ENCODE assay signal across 16 mouse cellular contexts in the genomic region with DNA sequence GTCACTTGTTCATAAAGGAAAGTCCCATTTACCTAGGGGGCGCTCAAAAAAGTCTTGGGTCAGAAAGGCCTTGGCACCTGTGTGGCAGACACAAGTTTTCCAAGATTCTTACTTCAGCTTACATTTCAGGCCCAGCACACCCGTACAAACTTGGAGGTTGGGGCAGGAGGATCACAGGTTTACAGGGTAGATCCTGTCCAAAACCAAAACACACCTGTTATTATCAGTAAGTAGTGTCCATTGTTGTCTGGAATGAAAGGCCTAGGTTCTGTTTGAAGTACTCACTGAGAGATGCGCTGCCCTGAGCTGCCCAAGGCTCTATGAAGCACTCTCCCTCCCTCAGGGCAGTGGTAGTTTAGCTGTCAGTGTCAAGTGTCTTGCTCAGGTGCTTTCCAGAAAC.
DNase-seq lines count a peak whose midpoint lies in the region; ATAC-seq and TF ChIP-seq lines count a peak whose summit lies in the region.
"Had no signal": no experiment of that assay in that cellular context is flagged by ENCODE, and none has a peak within 500 bp of the region (broad histone marks: within the 10 kb centered on the region; RNA-seq: fewer than 3 reads in every experiment).

No protein-coding gene starts in this region.

- ATAC-seq in heart, embryonic 14.5 days (ENCODE audit: insufficient number of reproducible peaks, insufficient read depth, low FRiP score, low read depth) = no peak
- ATAC-seq in midbrain, embryonic 11.5 days (ENCODE audit: low FRiP score) = no peak
- no peak for ATAC-seq in midbrain, embryonic 13.5 days
- no peak for ATAC-seq in liver, embryonic 12.5 days
- no peak for ATAC-seq in forebrain, postnatal 0 days
- ATAC-seq: forebrain, embryonic 14.5 days had no signal

- H3K4me2 ChIP-seq in heart, embryonic 14.5 days (ENCODE audit: low read length) = no peak overlapping the region
- H3K4me2 ChIP-seq in midbrain, embryonic 11.5 days = no peak overlapping the region
- H3K4me2 ChIP-seq in midbrain, embryonic 13.5 days (replicated peaks) = no peak overlapping the region
- peak overlapping the region; percentile 39 for H3K4me2 ChIP-seq in liver, embryonic 12.5 days
- no peak overlapping the region for H3K4me2 ChIP-seq in forebrain, postnatal 0 days (ENCODE audit: low read depth)
- H3K4me2 ChIP-seq: limb, embryonic 15.5 days; neural tube, embryonic 13.5 days had no signal

- TF ChIP-seq CTCF in forebrain, postnatal 0 days (IDR thresholded peaks at IDR 0.05; ENCODE audit: low read depth) = no peak

- peak overlapping the region in 1 of 2 experiments; percentile 16; a peak in 2 of 4 replicates for H3K27ac ChIP-seq in heart, embryonic 14.5 days (replicated peaks in 1 of 2; ENCODE audit: control insufficient read depth in 1 of 2, insufficient read depth in 1 of 2, low read depth in 2 of 2, low read length in 2 of 2)
- H3K27ac ChIP-seq in midbrain, embryonic 11.5 days (ENCODE audit: low read depth, low read length) = no peak overlapping the region
- no peak overlapping the region for H3K27ac ChIP-seq in midbrain, embryonic 13.5 days
- H3K27ac ChIP-seq in liver, embryonic 12.5 days = peak overlapping the region; percentile 97
- no peak overlapping the region for H3K27ac ChIP-seq in forebrain, postnatal 0 days (ENCODE audit: low read depth, low read length)
- H3K27ac ChIP-seq: limb, embryonic 15.5 days; neural tube, embryonic 13.5 days had no signal

- 82% methylated on average over 3 of the region's 3 CpGs for WGBS in heart, embryonic 14.5 days
- WGBS in midbrain, embryonic 11.5 days = 88% methylated on average over 3 of the region's 3 CpGs
- WGBS in midbrain, embryonic 13.5 days = 83% methylated on average over 3 of the region's 3 CpGs
- WGBS in liver, embryonic 12.5 days (ENCODE audit: insufficient replicate concordance) = 62% methylated on average over 3 of the region's 3 CpGs
- 90% methylated on average over 3 of the region's 3 CpGs for WGBS in forebrain, postnatal 0 days

- H3K9ac ChIP-seq in heart, embryonic 14.5 days (ENCODE audit: low read length) = peak overlapping the region; percentile 38
- no peak overlapping the region for H3K9ac ChIP-seq in midbrain, embryonic 11.5 days (ENCODE audit: low read length)
- no peak overlapping the region for H3K9ac ChIP-seq in midbrain, embryonic 13.5 days (replicated peaks)
- peak overlapping the region; percentile 68 for H3K9ac ChIP-seq in liver, embryonic 12.5 days
- H3K9ac ChIP-seq in forebrain, postnatal 0 days = no peak overlapping the region
- H3K9ac ChIP-seq: limb, embryonic 15.5 days; neural tube, embryonic 13.5 days had no signal

- DNase-seq in heart, postnatal 36 days = no peak
- DNase-seq in midbrain, embryonic 11.5 days (ENCODE audit: low spot score, missing footprints) = peak; percentile 62
- DNase-seq in kidney, adult 18-20 months = no peak
- no peak for DNase-seq in forebrain, postnatal 0 days
- DNase-seq: adrenal gland, adult 2 months; cerebellum, postnatal 14 days; kidney, adult 9 months; lung, postnatal 36 days; right cerebral cortex, postnatal 14 days had no signal

- H3K9me3 ChIP-seq in heart, embryonic 14.5 days (ENCODE audit: control insufficient read depth, low read length) = no peaks in the 10 kb centered on the region
- no peaks in the 10 kb centered on the region for H3K9me3 ChIP-seq in midbrain, embryonic 11.5 days (ENCODE audit: control insufficient read depth, low read length)
- no peaks in the 10 kb centered on the region for H3K9me3 ChIP-seq in midbrain, embryonic 13.5 days
- no peaks in the 10 kb centered on the region for H3K9me3 ChIP-seq in liver, embryonic 12.5 days (replicated peaks)
- no peaks in the 10 kb centered on the region for H3K9me3 ChIP-seq in forebrain, postnatal 0 days (ENCODE audit: low read length)
- H3K9me3 ChIP-seq: limb, embryonic 15.5 days; midbrain, embryonic 10.5 days; neural tube, embryonic 13.5 days had no signal

- peaks cover 6 to 31% of the 10 kb centered on the region in 2 experiments for H3K4me1 ChIP-seq in heart, embryonic 14.5 days (ENCODE audit: control insufficient read depth in 2 of 2, insufficient read depth in 2 of 2, low read length in 2 of 2)
- no peaks in the 10 kb centered on the region for H3K4me1 ChIP-seq in midbrain, embryonic 11.5 days (ENCODE audit: control insufficient read depth, insufficient read depth, low read length)
- no peaks in the 10 kb centered on the region for H3K4me1 ChIP-seq in midbrain, embryonic 13.5 days (replicated peaks)
- peaks cover 93% of the 10 kb centered on the region for H3K4me1 ChIP-seq in liver, embryonic 12.5 days
- H3K4me1 ChIP-seq in forebrain, postnatal 0 days (ENCODE audit: insufficient read depth) = no peaks in the 10 kb centered on the region
- H3K4me1 ChIP-seq: limb, embryonic 15.5 days; midbrain, embryonic 10.5 days; neural tube, embryonic 13.5 days had no signal

- no peak overlapping the region for H3K4me3 ChIP-seq in heart, embryonic 14.5 days (ENCODE audit: control insufficient read depth in 1 of 2, insufficient read depth in 1 of 2, low read depth in 1 of 2, low read length in 2 of 2)
- no peak overlapping the region for H3K4me3 ChIP-seq in midbrain, embryonic 11.5 days (ENCODE audit: low read depth, low read length)
- no peak overlapping the region for H3K4me3 ChIP-seq in midbrain, embryonic 13.5 days (replicated peaks)
- H3K4me3 ChIP-seq in liver, embryonic 12.5 days = no peak overlapping the region
- H3K4me3 ChIP-seq in forebrain, postnatal 0 days (ENCODE audit: low read depth, low read length) = no peak overlapping the region
- H3K4me3 ChIP-seq: limb, embryonic 15.5 days; midbrain, embryonic 10.5 days; neural tube, embryonic 13.5 days had no signal

- H3K27me3 ChIP-seq in heart, embryonic 14.5 days (ENCODE audit: control insufficient read depth, insufficient read depth, low read length) = no peaks in the 10 kb centered on the region
- no peaks in the 10 kb centered on the region for H3K27me3 ChIP-seq in midbrain, embryonic 11.5 days (ENCODE audit: control insufficient read depth, insufficient read depth, low read length)
- no peaks in the 10 kb centered on the region for H3K27me3 ChIP-seq in midbrain, embryonic 13.5 days
- no peaks in the 10 kb centered on the region for H3K27me3 ChIP-seq in liver, embryonic 12.5 days (replicated peaks)
- H3K27me3 ChIP-seq in forebrain, postnatal 0 days (ENCODE audit: insufficient read depth, low read length) = no peaks in the 10 kb centered on the region
- H3K27me3 ChIP-seq: limb, embryonic 15.5 days; neural tube, embryonic 13.5 days had no signal

- intact Hi-C loops in heart, postnatal 36 days (cut with DNase I) = no loop called here

- peaks cover 64% of the 10 kb centered on the region for H3K36me3 ChIP-seq in heart, embryonic 14.5 days (ENCODE audit: control insufficient read depth, insufficient read depth, low read length)
- peaks cover 5% of the 10 kb centered on the region; the same call in 1 of the 2 replicates for H3K36me3 ChIP-seq in midbrain, embryonic 11.5 days (ENCODE audit: control insufficient read depth, insufficient read depth, low read length)
- H3K36me3 ChIP-seq in midbrain, embryonic 13.5 days = peaks cover 25% of the 10 kb centered on the region
- peaks cover 72% of the 10 kb centered on the region for H3K36me3 ChIP-seq in liver, embryonic 12.5 days
- H3K36me3 ChIP-seq in forebrain, postnatal 0 days (ENCODE audit: insufficient read depth) = peaks cover 23% of the 10 kb centered on the region; the same call in 1 of the 2 replicates

Comparison
In these comparisons a context has a peak if more than half of its experiments do, and no peak if none do; other contexts are left out.
1. H3K9ac ChIP-seq: peak in heart, embryonic 14.5 days (single experiment) and liver, embryonic 12.5 days (single experiment); none in midbrain, embryonic 11.5 days (single experiment), midbrain, embryonic 13.5 days (single experiment) and forebrain, postnatal 0 days (single experiment).